Mouse (Mus musculus): ENCODE data around the gene Mgat5.
A peak's percentile ranks its signal among the peaks of the same experiment; 100 is the strongest.

Gene Mgat5

DNA sequence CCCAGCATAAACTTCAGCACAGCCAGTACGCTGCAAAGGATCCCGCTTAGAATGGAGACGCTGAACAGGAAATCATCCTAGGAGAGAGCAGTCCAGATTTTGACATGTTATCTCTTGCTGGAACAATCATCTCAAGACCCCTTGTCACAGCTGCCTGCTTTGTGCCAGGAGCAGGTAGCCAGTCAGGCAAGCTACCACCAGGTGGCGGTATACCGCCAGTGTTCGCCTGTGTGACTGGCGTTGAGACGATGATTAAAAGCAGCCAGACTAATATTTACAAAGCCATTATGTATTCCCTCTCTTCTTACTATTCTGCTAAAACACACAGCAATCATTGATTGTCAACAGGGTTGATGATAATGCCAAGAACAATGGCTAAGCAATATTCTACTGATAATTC is 295.4 kb downstream of the Mgat5 start:
- DNase-seq (ENCODE audit: low spot score): peak; percentile 78

DNA sequence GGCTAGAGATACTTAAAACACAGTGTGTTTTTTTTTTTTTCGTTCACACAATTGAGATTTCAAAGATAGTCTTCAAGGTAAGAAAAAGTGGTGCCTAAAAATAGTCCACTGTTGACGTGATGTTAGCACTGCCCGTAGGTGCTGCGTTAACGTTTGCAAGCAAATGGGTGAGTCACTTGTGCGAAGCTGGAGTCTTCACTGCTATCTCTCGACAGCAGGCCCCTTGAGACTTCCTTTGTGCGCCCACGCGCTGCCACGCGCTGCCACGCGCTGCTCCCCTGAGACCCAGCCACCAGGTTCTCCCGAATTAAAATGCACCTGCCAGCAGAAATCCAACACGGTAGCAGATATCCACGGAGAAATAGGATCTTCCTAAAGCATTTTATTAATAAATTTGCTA is 295.9 kb downstream of the Mgat5 start:
- no peak for DNase-seq (ENCODE audit: low spot score)

DNA sequence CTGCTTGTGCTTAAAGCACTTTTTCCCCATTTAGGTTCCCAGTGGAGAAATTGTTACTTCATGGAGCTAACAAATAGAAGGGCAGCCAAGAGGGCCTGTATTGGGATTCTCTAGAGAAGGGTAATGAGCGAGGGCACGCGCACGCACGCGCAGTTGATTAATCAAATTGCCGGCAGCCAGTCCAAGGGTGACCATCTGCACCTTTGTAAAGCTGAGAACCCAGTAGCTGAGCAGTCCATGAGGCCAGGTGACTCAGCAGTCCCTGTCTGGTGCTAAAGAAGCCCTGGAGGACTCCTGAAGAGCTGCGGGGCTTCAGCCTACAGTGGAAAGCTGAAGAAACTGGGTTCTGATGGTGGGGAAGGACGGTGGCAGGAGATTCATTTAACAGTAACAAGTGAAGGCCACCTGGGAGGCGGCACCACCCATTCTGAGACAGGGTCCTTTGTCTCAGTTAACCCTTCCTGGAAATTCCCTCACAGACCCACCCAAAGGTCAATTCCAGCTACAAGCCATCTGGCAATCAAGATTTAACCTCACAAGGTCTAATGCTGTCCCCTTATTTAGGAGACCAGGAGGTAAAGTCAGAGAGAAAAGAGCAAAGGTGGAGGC is 302.3 kb downstream of the Mgat5 start:
- DNase-seq (ENCODE audit: low spot score): no peak

DNA sequence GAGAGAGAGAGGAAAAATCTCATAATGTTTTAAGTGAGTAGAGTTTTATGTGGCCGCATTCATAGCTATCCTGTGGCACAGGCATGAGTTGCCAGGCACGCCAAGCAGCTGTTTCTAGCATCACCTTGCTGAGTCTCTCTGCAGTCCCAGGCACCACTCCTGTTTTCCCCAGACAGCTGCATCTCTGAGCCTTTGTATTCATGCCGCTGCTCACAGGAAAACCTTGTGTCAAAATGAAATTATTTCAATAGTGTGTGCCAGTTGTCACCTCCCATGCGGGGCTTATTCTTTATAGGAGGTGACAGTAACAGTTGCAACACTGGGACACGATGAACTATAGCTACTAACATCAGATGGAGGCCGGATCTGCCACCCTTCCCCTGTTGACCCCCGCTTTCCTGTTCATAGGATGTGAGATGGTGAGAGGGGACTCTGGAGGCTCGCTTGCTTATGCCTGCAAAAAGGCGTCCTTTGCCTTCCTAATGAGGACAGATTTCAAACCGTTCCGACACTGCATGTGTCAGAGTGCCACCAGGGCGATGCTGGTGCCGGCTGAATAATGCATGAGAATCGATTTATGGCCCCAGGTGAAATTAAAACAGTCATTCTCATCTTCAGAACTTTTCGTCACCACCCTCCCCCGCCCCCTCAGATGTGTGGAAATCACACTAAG is 303.4 kb downstream of the Mgat5 start:
- no peak for DNase-seq (ENCODE audit: low spot score)

DNA sequence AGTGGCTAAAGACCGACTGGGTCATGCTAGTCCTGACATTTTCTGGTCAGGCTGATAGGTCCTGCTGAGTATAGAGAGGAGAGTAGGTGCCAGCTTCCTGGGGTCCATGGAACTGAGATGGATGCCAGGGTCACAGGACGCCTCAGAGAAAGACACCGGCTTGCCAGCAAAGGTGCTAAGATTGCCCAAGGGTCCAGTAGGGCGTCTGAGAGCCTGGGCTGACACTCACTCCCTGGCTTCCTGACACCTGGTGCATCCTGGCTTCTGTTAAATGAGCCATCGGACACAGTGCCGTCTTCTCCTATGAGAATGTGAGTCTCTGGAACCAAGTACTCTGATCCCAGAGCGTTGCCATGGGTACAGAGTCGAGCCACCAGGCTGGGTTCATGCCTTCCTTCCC is 304.1 kb downstream of the Mgat5 start:
- no peak for DNase-seq (ENCODE audit: low spot score)

DNA sequence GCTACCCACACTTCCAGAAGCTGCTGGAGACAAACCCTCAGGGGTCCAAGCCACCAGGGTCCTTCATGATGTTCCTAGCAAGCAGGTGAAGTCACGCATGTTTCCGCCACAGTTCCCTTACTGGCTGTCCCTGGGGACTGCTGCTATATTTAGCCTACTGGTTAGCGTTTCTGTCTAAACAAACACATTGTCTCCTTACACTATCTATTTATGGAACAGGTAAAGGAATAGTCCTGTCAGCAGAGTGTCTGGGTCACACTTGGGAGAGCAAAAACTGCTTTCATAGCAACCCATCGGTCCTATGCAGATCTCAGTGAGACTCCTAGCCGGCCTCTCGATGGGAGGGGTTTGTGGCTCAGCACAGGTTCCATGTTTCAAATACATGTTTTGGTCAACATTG is 306.5 kb downstream of the Mgat5 start:
- no peak for DNase-seq (ENCODE audit: low spot score)

DNA sequence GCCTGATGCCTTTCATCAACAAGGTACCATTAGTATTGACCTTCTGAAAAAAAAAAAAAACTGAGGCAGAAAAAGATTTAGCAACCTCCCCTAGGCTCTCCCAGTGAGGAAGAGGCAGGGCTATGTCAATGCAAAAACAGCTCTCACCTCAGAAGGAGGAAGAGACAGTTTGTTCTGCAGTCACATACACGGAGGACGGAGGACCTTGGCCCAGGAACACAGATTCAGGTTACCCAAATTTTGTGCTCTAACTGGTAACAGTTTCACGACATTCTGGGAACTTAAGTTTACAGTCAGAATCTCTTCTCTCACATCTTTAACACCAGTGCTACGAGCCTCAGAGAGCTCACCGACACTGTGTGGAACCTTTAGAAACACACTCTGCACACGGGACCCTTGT is 307.9 kb downstream of the Mgat5 start:
- DNase-seq (ENCODE audit: low spot score): no peak

DNA sequence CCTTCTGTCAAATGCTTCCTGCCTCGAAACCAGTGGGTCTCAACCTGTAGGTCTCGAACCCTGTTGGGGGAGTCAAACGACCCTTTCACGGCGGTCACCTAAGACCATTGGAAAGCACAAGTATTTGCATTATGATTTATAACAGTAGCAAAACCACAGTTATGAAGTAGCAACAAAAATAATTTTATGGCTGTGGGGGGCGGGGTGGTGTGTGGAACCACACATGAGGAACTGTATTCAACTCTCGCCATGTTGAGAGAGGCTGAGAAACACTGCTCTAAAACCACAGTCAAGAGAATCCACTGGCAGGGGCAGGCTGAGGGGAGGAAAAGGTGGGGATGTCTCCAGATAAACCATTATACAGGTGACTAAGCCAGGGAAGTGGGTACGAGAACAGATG is 308.3 kb downstream of the Mgat5 start:
- no peak for DNase-seq (ENCODE audit: low spot score)

DNA sequence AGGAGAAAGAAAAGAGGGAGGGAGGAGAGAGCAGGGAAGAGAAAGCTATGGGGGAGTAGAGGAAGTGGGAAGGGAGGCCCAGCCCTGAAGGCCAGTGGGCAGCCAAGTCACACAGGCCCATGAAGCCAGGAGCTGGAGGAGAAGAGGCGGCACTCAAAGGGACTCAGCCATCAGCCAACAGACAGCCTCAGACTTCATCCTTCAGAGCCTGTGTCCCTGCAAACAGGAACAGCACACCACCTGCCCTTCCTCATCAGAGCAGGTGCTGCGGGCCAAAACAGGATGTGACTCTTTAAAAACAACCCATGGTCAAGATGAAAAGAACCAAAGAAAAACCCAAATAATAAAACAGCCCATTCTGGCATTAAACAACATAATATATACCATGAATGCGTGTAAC is 308.8 kb downstream of the Mgat5 start:
- DNase-seq (ENCODE audit: low spot score): no peak

DNA sequence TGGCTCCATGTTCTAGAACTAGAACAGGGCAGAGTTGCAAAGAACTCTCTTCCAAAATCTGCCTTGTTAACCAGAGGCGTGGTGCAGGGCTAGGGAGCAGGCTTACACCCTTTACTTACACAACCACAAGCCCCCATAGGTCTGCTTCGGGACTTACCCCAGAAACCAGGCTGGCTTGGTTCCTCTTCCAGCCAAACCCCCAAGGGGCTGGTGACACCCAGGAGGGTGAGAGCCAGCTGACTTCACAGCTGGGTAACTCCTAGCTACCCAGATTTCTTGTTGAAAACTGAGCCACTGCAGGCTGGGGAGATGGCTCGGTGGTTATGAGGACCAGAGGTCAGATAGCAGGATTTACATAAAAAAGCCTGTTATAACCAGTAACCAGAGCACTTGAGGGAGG is 309.7 kb downstream of the Mgat5 start:
- no peak for DNase-seq (ENCODE audit: low spot score)

DNA sequence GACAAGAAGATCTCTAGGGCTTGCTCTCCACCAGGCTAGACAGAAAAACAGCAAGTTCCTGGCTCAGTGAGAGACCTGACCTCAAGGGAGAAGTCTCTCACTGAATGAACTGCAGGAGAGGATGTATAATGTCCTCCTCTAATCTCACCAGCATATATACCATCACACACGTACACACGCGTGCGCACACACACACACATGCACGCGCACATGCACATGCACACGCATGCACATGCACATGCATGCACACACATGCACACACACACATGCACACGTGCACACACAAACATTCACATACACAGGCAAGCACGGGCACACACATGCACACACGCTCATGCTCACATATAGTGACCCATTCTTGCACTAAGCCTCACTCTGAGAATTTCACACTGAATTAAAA is 310.1 kb downstream of the Mgat5 start:
- DNase-seq (ENCODE audit: low spot score): no peak

DNA sequence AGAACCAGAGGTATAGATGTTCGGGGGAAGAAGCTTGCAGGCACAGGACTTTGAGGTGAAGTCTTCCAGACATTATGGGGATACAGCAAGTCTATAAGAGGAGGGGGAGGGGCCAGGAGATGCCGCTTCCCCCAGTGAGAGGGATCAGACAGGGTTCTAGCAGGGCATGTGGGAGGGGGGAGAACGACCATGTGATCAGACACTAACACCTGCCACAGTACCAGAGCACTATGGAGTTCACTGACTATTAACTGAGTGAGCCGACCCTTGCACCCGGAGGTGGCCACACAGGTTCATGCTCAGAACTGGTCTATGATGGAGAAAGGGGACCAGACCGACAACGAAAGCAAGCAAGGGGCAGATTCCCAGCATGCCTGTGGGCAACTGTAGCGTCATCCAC is 318.5 kb downstream of the Mgat5 start:
- no peak for DNase-seq (ENCODE audit: low spot score)

DNA sequence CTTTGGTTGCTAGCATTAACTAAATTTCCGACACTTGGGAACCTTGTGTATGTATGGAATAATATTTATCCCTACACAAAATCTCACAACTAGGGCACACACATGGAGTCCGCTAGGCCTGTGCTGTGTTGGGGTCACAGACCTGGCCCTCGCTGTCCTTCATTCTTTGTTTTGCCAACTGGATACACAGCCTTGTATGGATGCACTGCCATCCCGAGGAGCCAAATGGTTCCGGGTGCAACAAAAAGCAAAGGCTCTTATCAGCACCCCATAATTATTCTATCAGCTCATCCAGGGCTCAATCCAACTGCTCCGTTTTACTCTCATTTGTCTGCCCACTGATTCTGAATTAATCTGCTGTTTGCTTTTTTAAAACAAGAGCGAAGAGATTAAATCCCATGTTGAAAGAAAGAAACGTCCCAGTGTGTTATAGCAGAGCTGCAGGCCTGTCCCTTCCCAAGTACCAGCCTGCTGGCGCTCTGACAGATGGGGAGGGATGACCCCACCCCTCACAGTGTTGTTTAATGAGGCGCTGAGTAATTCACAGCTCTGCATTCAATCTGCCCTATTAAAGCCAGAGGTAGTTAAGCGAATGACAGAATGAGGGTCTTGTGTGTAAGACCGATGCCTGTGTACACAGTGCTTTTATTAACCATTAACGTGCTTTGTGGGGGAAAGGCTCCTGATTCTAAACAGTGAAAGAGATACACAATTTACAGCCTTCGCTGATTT is 326.2 kb downstream of the Mgat5 start:
- DNase-seq (ENCODE audit: low spot score): no peak

DNA sequence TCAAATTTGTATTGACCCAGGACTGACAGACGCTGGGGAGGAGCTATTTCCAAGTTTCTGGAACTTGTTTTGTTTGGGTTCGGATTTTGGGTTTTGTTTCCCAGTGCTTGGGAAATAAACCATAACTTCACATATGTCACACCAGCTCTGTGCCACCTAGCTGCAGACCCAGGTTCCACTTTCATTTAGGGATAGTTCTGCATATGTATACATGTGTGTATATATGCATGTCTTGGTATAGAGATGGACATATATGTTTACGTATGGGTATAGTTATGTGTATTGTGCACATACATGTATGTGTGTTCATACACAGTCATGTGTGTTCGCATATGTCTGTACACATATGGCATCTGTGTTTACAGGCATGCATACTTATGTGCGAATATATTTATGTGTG is 326.9 kb downstream of the Mgat5 start:
- no peak for DNase-seq (ENCODE audit: low spot score)

DNA sequence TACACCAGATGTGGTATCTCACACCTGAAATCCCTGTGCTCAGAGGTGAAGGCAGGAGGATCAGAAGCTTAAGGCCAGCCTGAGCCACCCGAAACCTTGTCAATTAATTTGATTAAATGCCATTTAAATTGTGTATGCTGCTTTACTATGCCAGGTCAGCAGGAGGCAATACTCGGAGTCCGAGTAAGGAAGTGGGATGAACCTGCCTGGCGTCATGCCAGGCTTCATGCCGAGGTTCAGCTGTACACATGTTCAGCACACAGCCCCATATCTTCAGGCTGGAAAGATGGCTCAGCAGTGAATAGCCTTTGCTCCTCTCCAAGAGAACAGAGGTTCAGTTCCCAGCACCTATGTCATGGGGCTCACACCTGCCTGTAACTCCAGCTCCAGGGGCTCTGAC is 331.6 kb downstream of the Mgat5 start:
- DNase-seq (ENCODE audit: low spot score): no peak

DNA sequence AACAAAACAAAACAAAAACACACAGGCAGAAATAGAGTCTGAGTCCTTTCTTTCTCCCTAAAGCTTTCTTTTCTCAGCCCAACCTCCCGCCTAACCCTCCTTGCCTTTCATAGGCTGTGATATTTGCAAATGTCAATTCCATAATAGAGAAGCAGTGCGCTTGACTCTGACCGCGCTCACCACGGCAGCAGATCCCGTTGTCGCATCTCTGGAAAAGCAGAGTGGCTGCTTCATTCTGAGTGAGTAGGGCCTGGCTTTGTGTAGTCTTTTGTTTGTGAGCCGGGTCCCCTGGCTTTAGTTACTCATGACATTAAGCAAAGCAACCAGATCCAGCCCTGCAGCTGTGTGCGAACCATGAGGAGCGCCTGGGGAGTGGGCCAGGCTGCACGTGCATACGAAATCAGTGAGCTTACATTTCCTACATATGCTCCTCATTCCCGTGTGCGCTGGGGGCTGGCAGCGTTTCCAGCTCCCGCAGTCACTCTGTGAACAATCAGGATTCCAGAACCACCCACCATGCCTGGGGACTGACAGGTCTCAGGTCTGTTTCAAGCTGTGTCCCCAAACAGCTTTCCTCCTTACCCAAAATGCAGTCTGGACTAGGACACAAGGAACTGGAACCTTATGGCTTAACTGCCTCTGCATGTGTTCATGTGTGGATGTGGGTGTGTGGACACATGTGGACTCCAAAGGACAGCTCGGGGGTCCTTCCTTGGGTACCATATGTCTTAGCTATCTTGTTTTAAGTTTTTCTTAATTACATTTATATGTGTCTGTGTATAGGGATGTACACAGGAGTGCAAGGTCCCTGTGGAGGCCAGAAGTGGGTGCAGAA is 332.6 kb downstream of the Mgat5 start:
- DNase-seq (ENCODE audit: low spot score): no peak

Measured in urinary bladder, postnatal 14 days (tissue).